Mouse (Mus musculus): ENCODE results near the gene Sgsm3. TPM values are rescaled to one million over a fixed set of nuclear protein-coding genes. Genes with fewer than 3 reads are reported as not detected.
A peak's percentile ranks its signal among the peaks of the same experiment; 100 is the strongest.
"Not testable (repeated sequence)": the region's sequence is repeated elsewhere in the genome, so short reads cannot be mapped to it uniquely, and the experiment has no call there.

Gene Sgsm3
- 8.6 to 12.8 TPM (median 10.1 TPM) in 3 replicates for total RNA-seq (2017)

DNA sequence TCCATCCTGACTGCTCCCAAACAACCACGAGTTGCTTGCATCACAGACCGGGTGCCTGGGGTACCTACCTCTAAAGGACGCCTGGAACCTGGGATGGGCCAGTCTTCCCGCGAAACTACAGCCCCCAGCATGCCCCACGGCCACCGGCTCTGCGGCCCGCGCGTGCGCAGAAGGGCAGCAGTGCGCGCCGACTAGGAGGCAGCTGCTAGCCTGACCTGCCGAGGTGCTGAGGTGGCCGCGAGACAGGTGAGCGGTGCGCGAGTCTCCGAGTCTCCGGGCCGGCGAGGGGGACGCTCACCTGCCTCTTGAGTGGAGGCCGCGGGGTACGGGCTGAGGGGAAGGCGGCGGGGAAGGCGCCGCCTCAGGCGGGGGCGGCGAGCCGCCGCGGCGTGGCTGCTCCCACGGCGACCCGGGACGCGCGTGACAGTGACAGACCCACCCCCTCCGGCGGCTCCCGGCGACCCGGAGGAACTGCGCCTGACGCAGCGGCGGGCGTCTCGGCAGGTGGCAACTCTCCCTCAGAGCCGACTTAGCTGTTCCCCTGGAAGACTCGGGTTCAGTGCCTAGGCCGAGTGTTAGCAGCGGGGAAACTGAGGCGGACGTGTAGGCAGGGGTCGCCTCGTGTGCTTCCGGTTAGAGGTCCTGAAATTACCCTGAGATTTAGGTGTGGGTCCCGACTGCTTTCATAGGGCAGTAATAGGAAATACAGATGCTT, at the start of gene Sgsm3:
Sgsm3 (plus strand) TSS at position 146 of the 715 bp plus-strand sequence.
- peak; percentile 69 for ATAC-seq (replicated peaks; ENCODE audit: insufficient number of reproducible peaks, low FRiP score, low TSS enrichment, poor library complexity, severe bottlenecking)

DNA sequence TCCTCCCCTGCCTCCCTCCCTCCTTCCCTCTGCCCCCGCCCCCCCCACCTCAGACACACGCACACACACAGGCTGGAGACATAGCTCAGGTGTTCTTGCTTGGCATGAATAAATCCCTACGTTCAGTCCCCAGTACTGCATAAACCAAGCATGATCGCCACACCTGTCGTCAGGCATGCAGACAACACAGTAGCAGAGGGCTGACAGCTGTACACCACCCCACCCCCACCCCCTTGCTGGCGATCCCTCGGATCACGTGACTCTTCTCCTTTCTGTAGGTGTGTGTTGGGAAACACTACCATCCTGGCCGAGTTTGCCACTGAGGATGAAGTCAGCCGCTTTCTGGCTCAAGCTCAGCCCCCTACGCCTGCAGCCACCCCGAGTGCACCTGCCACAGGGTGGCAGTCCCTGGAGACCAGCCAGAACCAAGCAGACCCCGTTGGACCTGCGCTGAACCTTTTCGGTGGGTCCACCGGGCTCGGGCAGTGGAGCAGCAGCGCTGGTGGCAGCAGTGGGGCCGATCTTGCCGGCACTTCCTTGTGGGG, 48.7 kb upstream of the Sgsm3 start:
- no peak for ATAC-seq (replicated peaks; ENCODE audit: insufficient number of reproducible peaks, low FRiP score, low TSS enrichment, poor library complexity, severe bottlenecking)

DNA sequence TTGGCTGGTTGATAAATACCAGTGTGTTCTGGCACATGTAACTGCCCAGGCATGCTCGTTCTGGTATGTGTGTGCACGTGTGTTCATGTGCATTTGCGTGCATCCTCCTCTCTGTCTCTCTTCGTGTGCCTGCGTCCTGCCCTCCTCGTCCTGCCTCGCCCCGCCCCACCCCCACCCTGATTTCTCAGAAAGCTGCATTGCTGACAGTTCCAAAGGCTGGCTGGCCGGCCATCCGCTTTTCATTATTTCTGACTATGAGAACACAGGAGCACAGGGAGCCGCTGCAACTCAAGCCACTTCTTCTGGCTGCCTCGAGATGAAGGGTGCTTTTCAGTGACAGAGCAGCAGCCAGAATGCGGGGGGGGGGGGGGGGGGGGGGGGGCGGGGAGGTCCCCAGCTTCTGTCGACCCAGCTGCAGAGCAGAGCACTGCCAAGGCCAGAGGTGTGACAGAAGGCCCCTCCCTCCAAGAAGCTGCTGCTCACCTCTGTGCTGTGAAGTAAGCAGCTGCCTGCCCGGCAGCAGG, 47.5 kb upstream of the Sgsm3 start:
- ATAC-seq (replicated peaks; ENCODE audit: insufficient number of reproducible peaks, low FRiP score, low TSS enrichment, poor library complexity, severe bottlenecking), result no peak

DNA sequence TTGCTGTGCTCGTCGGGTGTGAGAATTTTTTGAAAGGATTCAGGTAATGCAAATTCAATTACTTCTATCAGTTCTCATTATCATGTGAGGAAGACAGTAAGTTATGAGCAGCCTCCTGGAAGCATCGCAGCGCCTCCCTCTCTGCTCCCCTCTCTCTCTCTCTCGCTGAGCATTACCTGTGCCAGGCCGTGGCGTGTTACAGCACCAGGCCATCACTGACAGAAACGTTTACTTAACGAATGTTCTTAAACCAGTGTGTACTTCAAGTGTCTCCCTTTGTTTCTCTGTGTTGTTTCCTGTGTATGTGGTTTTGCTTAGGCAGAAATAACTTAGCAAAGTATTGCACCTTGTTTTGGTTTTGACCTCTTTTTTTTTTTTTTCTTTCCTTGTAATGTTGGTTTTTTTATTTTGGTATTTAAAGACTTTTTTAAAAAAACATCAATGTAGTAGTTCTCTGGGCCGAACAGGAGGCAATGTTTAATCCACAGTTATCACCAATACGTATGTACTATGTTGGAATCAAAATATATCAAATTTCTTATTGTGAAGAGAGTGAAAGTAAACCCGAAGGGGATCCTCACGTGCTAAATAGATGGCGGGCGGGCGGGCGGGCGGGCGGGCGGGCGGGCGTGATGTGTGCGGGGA, 46.8 kb upstream of the Sgsm3 start:
- ATAC-seq (replicated peaks; ENCODE audit: insufficient number of reproducible peaks, low FRiP score, low TSS enrichment, poor library complexity, severe bottlenecking), result not testable (repeated sequence)

DNA sequence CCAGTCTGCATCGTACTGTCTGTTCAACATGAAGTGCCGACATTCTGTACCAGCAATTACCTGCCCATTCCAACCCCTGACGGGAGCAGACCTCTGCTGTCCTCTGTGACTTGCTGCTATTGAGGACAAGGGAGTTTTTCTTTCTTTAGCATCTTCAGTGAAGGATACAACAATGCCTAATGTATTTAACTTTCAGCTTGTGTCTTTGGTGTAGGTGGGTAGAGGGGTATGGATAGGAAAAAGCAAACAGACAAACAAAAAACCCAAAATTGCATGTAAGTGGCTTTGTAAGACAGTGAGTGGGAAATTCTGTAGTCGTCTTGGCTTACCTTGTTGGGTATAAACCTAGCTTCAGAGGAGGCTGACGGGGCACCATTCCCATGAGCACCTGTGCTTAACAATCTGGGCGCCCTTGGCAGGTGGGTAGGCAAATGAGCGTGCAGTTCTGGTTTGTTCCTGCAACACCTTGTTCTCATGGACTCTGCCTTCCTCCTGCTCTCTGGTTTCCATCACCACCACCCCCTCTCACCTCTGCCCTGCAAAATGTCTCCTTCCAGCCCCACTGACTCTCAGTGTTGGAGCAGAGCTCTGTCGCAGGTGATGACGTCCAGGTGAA, 46.1 kb upstream of the Sgsm3 start:
- ATAC-seq (replicated peaks; ENCODE audit: insufficient number of reproducible peaks, low FRiP score, low TSS enrichment, poor library complexity, severe bottlenecking), result no peak

DNA sequence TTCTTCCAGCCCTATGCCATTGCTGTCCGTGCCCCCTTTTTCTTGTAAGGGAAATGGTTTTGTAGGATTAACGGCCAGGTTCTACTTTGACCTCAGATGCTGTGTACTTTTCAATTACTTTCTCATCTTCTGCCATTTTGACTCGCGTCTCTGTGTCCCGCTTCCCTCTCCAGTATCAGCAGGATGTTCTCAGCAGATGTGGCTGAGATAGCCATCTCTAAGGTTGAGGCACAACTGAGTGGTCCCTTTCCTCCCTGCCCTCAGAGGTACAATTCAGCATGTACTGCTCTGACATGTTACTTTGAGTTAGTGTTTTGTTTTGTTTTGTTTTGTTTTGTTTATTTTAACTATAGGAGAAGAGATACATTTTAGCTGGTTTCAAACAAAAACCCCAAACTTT, 42.7 kb upstream of the Sgsm3 start:
- ATAC-seq (replicated peaks; ENCODE audit: insufficient number of reproducible peaks, low FRiP score, low TSS enrichment, poor library complexity, severe bottlenecking), result no peak

DNA sequence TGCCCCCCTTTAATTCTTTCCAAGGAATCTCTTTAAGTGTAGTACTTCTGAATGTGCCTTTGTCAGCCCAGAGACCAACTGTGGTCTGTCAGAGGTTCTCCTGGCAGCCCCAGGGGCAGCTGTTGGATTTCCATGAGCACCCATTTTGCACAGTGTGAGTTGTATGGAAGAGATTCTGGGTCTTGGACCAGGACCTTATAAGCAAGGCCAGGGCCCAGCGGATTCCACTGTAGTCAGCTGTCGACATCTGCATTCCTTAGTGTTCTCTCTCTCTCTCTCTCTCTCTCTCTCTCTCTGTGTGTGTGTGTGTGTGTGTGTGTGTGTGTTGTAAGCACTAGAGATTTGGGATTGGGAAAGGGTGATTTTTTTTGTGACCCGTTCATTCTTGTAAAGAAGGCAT, 40.9 kb upstream of the Sgsm3 start:
- no peak for ATAC-seq (replicated peaks; ENCODE audit: insufficient number of reproducible peaks, low FRiP score, low TSS enrichment, poor library complexity, severe bottlenecking)

DNA sequence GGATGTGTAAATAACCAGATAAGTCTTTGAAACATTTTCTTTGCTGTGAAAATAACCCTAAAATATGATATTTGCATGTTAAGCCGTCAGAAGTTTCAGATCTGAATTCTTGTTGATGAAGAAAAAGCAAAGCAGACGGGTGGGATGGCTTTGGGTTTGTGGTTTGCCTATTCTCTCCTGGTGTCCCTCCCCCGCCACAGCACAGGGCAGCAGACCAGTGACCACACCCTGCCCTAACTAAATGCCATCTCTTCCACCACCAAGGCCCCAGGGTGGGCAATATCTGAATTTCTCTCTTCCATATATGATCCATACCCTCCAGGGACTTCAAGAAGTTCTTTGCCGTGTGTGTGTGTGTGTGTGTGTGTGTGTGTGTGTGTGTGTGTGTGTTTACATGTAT, 39.0 kb upstream of the Sgsm3 start:
- ATAC-seq (replicated peaks; ENCODE audit: insufficient number of reproducible peaks, low FRiP score, low TSS enrichment, poor library complexity, severe bottlenecking), result no peak

DNA sequence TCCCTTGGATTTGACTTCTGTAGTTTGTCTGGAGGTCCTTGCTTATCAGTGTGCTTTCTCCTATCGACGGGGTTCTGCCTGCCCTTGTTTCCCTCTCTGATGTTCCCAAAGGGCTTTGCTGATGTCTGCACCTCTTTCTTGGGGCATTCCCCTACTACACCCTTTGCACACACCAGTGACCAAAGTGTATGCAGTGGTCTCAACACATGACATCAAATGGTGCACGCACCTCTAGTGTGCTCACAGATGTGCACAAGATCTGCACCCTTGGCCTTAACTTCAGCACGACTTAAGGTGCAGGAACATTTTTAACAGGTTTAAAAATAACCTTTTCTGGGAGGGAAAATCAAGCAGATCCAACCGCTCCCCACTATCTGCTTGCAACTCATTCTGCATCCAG, 38.2 kb upstream of the Sgsm3 start:
- no peak for ATAC-seq (replicated peaks; ENCODE audit: insufficient number of reproducible peaks, low FRiP score, low TSS enrichment, poor library complexity, severe bottlenecking)

DNA sequence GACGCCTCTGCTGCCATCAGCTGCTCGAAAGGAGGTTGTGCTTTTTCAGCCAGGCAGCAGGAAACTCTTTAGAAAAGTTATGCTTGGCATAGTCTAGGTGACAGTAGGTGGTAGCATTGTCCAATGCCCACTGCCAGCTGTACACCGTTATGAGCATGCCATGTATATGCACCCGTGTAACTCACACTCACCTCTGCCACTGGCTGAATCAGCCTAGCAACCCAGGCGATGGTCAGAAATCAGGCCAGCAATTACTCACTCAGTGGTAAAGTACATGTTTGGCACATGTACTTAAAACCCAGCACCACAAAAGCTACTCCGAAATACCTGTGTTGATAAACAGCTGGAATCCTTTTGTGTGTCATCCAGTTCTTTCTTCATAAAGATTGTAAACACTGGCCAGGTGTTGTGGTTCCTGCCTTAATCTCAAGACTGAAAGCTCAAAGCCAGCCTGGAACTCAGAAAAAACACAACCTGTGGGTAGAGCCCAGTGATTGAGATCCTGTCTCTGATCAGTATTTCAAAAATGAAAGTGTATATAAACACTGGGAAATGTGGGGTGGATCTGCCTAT, 36.0 kb upstream of the Sgsm3 start:
- no peak for ATAC-seq (replicated peaks; ENCODE audit: insufficient number of reproducible peaks, low FRiP score, low TSS enrichment, poor library complexity, severe bottlenecking)

DNA sequence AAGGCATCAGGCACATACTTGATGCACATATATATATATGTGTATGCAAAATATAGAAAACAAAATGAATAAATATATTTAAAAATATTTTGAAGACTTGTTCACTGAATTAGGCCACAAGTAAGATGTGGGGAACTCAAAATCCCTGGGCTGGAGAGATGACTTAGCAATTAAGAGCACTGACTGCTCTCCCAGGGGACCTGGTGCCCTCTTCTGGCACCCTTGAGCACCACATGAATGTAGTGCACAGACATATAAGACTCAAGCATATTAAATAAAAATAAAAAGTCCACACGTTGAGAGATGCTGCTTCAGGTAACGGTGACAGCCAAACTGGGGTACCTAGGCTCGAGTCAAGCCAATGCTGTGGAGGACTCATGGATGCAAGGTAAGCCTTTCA, 31.7 kb upstream of the Sgsm3 start:
- no peak for ATAC-seq (replicated peaks; ENCODE audit: insufficient number of reproducible peaks, low FRiP score, low TSS enrichment, poor library complexity, severe bottlenecking)

DNA sequence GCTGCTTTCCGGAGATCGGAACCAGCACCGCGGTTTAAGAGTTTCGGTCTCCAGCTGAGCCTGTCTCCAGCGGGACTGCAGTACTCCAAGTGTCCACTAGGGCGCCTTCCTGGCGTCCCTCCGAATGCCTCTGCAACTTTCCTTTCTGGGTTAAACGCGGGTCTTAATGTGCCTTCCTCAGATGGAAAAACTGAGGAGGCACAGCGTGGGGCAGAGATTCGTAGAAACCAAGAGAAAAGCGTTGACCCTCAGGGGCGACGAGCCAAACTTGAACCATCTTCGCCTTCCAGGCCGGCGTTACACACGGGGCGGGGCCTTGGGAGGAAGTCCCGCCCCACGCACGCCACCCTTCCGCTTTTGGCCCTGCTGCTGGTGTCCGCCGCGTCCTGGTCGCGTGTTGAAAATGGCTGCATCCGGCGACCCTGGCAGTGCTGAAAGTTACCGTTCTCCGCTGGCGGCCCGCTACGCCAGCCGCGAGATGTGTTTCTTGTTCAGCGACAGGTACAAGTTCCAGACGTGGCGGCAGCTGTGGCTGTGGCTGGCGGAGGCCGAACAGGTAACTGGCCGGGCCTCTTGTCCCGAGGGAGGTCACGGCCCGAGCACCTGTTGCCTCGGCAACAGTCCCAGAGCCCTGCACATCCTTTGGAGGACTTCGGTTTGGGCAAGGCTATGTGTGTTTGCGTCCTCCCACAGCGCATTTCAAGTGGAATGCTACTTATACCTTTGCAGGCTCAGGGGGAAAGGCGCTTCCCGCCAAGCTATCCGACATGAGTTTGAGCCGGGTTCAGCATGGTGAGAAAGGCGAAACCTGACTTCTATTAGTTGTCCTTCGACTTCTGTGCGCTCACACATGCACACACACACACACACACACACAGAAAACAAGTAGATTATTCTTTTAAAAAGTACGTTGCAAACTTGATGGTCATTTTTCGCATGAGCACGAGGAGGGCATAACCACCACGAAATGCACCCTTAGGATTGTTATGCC, 29.1 kb upstream of the Sgsm3 start, which contains the start of gene Adsl:
Adsl (plus strand) TSS at position 346 of the 991 bp plus-strand sequence.
- ATAC-seq (replicated peaks; ENCODE audit: insufficient number of reproducible peaks, low FRiP score, low TSS enrichment, poor library complexity, severe bottlenecking), result peak; percentile 90

DNA sequence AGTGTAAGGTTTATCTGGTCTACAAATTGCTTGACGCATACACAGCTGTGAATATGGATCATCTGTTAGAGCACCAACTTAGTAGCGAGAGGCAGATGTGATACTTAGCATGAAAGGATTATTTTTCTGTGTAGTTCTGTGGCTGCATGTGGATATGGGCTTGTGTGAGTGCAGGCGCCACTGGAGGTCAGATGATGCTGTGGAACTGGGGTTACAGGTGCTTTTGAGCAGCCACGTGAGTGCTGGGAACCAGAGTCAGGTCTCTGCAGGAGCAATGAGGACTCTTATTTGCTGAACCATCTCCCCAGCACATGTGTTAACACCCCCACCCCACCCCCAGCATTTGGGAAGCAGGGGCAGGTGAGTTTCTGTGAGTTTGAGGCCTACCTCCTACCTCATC, 28.1 kb upstream of the Sgsm3 start:
- ATAC-seq (replicated peaks; ENCODE audit: insufficient number of reproducible peaks, low FRiP score, low TSS enrichment, poor library complexity, severe bottlenecking), result no peak

DNA sequence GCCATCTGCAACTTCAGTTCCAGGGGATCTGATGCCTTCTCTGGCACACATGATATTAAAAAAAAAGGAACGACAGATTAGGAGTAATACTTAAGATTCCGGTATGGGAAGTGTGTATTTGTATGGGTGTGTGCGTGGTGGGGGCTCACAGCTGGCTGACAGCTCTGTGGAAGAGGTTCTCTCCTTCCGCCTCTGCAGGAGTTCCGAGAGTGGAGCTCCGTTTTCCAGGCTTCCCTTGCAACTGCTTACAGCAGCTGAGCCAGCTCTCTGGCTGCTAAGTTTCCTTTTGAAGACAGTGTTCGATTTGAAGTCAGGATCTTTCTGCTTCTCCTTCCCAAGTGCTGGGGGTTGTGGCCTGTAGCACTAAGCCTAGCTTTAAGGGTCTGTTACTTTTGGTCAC, 27.5 kb upstream of the Sgsm3 start:
- ATAC-seq (replicated peaks; ENCODE audit: insufficient number of reproducible peaks, low FRiP score, low TSS enrichment, poor library complexity, severe bottlenecking), result no peak

DNA sequence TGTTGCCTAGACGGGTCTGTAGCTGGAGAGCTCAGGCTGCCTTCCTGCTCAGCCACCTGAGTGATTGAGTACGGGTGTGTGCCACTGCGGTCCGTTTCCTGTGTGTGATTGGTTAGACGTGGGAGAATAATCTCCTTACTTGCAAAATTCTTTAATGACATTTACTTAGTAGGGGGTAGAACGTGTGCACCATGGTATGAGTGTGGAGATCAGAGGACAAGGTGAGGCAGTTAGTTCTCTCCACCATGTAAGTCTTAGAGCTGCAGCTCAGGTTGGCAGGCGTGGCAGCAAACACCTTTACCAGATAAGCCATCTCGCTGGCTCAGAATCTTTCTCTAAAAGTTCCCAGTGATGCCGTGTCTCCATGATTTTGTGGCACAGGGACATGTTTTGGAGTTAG, 23.6 kb upstream of the Sgsm3 start:
- ATAC-seq (replicated peaks; ENCODE audit: insufficient number of reproducible peaks, low FRiP score, low TSS enrichment, poor library complexity, severe bottlenecking), result no peak

DNA sequence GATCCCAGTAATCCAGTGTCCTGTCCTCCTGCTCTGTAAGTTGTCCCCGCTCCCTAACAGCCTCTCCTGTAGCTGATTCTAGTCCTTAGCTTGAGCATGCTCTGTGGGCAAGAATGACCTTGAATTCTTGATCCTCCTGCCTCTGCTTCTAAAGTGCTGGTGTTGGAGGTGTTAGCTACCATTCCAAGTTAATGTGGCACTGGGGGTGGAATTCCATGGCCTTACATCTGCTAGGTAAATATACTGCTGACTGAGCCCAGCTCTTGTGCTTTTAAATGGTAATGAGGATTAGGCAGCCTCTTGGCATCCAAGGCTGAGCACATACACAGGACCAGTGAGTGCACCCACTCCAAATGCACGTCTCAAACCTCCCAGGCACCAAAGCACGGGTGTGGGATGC, 22.7 kb upstream of the Sgsm3 start:
- no peak for ATAC-seq (replicated peaks; ENCODE audit: insufficient number of reproducible peaks, low FRiP score, low TSS enrichment, poor library complexity, severe bottlenecking)

DNA sequence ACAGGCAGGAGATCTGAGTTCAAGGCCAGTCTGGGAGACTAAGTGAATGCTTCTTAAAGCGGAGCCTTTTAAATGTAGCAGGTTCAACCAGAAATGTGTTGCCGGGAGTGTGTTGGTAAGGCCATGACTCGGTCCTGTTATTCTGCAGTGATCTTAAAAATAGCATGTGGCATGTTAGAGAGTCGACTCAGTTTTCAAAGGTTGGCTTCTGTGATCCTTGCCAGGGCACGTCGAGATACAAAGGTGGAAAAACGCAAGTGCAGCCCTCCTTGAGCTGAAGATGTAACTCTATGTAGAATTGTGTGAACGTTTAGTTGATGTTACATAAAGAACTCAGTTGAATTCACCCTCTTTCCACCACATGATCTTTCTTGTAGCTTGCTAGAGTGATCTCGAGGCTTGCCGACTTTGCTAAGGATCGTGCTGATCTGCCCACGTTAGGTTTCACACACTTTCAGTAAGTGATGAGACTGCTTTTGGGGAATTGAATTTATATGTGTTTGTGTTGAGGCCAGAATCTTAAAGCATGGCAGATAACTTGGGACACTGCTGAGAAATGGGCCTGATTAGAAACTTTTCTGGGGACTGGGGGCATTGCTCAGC, 21.6 kb upstream of the Sgsm3 start:
- no peak for ATAC-seq (replicated peaks; ENCODE audit: insufficient number of reproducible peaks, low FRiP score, low TSS enrichment, poor library complexity, severe bottlenecking)

DNA sequence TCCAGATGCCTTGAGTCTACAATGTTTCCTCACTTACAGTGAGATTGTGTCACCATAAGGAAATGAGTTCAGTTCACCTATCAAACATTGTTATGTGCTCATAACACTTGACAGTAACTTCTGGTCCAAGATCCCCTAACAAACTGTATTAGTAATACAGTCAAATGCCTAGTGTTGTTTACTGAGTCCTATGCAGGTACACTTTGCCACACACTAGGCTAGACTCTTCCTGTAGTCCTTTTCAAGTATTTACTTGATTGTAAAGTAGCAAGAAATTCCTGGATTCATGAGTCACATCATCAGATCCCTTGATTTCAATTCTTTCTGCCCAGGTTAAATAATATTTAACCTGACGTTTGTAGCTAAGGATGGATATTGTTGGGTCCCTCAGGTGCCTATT, 8.2 kb upstream of the Sgsm3 start:
- no peak for ATAC-seq (replicated peaks; ENCODE audit: insufficient number of reproducible peaks, low FRiP score, low TSS enrichment, poor library complexity, severe bottlenecking)

Data from monocyte, adult 5-6 weeks (primary cell).